Mouse (Mus musculus) adrenal gland, postnatal 10 days (tissue): ENCODE measurements around the gene Foxa1. TPM values are rescaled to one million over a fixed set of nuclear protein-coding genes. Genes with fewer than 3 reads are reported as not detected.

Experiments
- DNase-seq: peaks from one replicate; pipeline ENCODE4 v3.0.0; 2021; ENCODE audit warnings: mixed read lengths
- total RNA-seq, 2 experiments: library from RNA; stranded (reverse); gene quantifications; 2 replicates each; pipeline ENCODE4 v1.2.3; 2021

Gene Foxa1
- total RNA-seq, 2 experiments from 2014 or later = 0.45 to 0.96 TPM

DNA sequence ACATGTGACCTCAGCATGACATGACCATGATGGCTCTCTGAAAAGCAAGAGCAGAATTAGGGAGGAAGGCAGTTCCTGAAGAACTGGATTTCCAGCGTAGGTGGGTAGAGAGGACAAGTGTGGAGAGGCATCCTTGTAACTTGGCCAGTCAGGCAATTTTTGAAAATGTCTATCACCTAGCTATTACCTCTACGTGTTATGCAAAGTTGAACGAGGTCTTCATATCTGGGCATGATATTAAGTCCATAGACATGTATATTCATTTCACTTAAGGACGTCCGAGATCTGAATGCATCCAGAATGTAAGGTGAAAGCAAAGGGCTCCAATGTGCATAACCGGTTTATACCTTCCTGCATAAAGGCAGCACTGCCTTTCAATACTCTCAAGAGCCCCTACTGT is 5.6 kb downstream of the Foxa1 start:
- DNase-seq = no peak

DNA sequence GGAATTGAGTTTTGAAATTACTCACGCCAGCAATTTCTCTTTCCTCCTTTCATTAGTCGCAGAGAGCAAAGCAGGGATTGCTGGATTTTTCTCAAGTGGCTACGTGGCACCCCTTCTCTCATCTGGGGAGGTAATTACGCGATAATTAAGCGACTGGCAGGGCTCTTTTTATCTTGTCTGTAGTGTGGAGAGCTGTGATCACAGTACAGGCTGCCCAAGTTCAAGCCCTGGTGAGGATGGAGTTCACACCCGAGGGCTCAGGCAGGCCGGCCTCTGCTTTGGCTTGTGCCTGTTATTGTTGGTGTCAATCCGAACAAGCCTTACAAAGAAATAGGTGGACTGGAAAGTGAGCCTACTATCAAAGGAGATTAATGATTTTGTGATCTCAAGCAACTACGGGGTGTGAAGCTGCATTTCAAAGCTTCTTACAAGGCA is 7.1 kb downstream of the Foxa1 start:
- no peak for DNase-seq

DNA sequence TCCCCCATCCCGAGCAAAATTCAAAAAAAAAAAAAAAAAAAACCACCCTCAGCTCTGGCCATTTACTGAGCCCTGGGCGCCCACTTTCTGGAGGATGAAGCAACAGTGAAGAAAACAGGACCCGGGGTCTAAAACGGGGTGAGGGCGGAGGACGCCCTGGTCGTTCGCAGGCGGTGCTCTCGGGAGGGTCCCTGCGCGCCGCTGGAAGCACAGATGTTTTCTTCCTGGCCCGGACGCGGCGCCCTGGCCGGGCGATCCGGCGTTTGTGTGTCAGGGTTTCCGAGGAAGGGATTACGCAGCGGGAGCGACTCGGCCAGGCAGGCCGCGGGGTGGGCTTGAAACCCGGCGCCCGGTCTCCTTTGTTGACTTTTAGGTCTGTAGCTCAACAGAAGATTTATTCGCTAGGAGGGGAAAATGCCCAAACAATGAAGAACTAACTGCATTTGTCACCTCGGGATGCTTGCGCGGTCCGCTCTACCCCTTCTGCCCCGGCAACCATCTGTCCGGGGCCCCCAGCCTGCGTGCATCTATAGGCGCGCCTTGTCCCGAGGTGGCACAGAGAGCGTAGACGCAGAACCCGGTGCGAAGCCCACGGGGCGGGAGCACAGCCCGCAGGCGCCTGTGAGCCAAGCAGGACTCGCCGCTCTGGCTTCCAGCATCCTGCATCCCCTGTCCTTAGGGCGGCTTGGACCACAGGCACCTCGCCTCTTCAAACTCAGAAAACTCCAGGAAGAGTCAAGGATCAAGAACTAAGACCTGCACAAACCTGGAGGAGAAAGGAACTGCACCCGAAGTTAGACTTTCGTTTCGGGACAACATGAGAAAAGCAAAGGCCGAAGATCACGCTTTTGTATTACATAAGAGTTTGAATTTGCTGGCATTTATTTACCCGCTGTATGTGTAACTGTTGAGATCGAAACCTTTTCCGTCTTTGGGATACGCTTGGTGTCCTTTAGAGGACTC is 7.8 kb downstream of the Foxa1 start:
- DNase-seq = no peak

DNA sequence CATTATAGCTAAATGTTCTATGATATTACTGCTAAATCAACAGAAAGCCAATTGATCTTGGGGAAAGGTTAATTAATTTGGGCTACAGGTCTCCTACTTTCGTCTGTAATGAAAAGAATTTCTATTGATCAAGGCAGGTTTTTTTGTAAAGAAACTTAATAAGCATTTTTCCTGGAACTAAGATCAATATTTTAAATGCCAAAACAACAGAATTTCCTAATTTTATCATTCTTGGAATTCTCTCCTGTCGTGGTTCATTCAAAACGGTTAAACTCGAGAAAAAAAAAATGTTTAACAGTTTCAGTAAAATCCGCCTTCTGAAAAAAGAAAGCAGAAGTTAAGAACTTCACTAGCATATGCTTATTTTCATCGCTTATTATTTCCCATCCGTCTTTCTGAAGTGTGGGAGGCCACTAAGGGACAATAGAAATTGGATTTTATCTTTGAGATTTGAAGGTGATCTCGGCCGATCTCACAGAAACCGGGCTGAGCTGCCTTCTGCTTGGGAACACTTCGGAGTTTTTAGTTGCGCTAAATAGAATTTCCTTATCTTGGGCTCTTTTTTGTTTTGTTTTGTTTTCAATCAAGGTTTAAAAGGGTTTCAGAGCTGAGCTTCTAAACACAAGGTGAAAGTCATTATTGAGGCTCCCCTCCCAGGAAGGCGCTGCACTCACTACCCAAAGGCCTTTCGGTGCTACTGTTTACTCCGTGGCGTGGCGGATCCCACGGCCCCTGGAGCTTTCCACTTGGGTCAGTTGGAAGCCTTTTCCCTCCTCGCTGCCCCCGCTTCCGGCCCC is 8.7 kb downstream of the Foxa1 start:
- no peak for DNase-seq

DNA sequence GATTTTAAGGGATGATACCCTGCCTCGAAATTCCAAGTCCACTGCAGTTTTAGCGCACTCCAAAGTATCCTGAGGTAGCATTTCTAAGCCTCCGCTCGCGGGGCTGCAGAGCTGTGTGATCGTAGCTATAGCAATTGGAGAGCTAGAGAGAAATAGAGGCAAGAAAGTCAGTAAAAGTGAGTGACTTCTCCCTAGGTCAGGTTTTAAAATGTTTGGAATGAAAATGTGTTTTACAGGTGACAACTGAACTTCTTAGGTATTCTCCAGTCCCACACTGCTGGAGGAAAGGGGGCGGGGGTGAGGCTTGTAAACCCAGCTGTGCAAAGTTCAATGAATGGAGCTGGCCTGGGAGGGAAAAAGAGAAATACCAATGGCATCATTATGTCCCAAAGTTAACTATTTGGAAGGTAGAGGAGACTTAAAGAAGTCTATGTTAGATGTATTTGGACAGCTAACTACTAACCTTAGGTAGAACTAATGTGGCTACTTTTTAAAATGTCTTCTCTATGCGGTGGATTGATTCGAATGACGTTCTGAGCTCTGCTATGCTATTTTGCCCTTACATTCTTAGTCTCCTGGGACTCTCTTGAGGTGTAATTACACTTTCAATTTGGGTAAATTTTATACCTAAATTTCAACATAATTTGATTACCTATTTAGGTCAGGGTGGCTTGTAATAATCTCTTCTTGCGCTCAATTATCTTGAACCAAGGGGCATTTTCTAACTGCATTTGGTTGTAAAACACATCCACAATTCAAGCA is 9.6 kb downstream of the Foxa1 start:
- DNase-seq = no peak

DNA sequence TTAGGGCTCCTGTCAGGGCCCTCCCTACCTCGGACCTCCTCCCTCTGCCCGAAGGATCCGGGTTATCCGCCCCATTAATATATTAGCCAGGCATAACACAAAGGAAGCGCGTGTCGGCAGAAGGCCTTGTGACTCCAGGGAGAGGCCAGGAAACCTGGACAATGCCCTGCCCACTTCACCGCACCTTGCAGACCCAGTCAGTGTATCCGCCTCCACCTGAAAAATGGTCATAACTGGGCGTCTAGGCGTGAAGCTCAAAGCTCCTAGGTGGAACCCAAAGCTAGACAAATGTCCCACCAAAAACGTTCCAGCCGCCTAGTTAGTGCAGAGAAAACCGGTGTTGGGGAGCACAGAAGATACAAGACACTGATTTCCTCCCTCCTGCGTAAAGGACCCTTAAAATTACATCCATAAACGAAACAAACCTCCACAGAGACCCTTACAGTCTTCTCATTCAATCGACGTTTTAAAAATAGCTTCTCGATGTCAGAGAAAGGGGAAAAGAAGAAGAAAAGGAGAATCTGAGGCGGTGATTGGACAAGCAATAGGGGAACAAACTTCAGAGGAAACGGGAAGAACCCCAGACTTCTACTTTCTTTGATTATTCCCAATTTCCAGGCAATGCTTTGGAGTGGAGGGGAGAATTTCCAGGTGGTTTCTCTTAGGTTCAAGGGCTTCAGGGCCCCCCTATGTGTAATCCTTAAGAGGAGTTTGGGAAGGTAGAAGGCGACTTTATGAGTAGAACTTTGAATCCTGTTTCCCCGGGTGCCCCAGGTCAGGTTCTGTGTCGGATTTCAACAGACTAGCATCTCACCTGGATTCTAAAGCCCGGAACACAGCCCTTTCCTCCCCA is 10.4 kb downstream of the Foxa1 start:
- DNase-seq = no peak

DNA sequence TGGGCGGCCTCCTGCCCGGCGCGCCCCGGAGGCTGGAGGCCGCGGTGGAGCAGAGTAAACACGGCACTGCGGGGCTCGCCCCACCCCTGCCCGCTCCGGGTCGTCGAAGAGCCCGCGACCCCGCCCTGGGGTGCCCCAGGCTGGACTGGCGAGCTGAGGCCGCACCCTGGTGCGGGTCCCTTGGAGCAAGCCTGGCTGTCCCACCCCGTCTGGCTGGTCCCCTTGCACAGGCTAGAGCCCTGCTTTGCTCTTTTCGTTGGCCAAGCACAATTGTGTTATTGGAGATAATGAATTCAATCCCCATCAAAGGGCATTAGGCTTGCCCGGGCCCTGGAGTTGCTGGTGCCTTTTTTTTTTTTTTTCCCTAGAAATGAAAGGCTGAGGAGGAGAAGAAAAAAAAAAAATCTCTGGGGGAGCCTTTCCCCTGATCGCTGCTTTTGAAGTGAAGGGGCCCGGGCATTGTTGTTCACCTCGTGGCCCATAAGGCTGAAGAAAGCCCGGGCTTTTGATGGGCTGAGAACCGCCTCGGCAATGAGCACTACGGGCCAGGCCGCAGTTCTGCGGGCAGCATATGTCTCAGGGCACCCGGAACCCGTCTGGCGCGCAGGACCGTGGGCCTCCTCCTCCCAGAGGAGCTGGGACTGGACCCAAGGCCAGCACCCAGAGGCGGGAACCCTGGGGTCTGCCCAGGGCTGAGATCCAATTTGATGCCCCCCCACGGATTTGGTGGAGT is 11.7 kb downstream of the Foxa1 start:
- no peak for DNase-seq

DNA sequence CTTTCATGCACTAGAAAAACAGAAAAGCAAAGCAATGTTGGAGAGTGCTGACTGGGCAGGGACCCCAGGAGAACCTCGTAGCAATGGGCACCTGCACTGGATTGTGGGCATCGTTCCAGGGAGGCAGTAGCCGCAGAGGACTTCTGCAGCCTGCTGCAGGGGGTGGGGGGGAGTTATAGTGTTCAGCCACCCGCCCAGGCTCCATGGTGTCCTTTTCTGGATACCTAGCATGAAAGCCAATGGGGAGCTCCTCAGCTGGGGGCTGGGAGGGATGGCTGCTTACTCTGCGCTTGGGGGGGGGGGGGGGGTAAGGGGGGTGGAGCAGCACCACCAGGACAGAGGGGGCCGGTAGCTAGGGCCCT is 12.2 kb downstream of the Foxa1 start:
- no peak for DNase-seq

DNA sequence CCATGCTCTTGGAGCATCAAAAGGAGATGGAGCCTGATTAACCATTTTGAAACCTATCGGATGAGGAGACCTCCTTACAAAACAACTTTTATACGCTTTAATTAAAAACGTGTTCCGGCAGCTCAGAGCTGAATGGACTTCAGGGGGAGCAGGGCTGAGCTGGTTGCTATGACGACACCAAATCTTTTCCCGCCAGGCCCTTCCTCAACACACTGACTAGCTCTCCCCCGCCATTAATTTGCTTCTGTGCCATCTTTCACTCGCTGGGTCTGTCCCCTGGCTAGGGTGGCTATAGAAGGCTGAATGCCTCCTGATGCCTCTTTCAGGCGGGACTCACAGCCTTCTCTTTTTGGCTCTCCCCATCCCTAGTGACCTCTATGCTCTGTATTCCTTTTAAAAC is 16.2 kb downstream of the Foxa1 start:
- DNase-seq = no peak

DNA sequence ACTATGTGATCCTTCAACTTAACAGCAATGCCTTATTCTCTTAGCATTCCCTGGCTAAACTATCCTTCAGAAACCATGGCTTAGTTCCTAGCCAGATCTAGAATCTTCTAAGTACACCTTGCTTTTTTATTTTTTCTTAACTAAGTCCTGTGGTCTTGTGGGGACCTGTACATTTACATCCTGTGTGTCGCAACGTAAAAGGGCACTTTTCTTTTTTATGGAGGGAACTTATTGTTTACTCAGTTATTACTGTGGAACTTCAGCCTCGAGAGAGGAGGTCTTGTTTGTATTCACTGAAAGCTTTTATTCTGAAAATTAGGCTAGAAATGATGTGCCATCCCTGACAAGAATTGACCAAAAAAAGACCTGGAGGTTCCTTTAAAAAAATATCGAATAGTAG is 18.4 kb downstream of the Foxa1 start:
- no peak for DNase-seq

DNA sequence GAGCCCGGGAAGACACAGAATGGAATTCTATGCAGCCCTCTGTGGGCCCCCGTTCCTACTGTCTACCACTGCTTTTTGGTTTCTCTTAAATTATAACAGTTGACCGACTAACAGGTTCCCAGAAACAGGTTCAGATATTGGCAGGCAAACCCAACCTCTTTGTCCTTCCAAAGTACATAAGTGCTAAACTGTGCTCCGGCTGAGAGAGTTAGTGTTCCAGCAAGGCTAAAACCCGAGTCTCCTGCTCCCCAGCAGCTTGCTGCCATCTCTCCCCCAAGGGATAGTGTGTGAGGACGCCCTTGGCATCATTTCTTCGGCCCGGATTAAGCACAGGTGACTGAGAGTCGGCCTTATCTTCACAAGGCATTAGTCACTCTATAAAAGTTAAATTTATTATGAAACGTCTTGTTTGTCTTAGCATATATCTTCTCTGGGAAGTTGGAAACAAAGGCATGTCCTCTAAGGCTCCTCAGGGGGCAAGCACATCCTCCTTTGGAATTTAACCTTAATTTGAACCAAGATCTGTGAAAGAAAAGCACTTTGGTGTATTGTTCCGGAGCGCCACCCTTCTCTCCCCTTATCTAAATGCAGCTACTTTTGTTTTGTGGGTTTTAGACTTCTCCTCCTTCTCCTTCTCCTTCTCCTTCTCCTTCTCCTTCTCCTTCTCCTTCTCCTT is 30.9 kb downstream of the Foxa1 start:
- DNase-seq = no peak

DNA sequence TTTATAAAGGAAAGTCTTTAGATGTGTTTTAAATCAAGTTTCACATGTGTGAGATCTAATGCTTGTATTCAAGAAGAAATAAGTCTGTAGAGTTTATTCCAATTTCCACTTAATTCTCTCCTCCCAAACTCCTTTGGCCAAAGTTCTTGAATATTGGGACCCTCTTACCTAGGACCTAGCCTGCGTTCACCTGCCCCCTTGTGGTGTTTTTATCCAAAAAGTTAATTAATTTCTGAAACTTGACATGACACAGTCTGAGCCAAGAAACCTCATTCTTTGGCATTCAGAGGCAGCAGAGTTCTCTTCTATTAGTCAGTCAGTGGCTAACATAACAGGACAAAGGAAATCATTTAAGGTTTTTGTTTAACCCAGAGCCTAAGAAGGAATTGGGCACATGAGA is 32.2 kb downstream of the Foxa1 start:
- no peak for DNase-seq

DNA sequence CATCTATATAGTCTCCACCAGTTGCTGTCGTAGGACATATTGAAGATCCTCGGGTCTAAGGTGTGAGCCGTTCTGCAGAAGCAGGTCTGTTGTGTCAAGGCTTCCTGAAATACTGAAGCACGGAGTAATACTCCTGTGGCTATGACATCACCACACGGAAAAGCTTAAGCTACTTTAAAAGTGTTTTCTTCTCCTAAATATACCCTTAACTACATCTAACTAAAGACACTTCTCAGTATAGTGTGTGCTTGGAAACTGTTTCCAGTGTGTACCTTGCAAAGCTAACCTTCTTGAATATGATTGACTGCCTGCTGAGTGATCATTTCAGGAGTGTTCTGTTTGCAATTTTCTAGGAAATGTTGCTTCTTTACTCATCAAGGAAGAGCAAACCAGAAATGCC is 35.2 kb downstream of the Foxa1 start:
- no peak for DNase-seq

DNA sequence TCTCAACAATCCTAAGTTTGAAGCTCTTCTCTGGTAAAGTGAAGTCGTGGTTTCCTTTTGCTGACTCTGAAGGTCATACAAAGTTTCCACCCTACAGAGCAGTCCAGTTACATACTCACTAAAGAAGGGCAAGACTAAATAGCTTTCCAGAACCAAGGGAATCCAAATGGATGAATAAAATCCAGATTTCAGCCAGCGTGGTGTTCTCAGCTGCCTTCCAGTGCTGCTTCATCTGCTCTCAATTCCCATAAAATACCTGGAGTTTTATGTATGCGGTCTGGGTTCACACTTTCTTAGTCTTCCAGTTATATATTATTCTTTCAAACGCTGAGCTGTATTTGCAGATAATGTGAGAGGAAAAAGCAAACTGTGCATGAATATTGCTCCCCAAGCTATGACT is 35.6 kb downstream of the Foxa1 start:
- DNase-seq = no peak

DNA sequence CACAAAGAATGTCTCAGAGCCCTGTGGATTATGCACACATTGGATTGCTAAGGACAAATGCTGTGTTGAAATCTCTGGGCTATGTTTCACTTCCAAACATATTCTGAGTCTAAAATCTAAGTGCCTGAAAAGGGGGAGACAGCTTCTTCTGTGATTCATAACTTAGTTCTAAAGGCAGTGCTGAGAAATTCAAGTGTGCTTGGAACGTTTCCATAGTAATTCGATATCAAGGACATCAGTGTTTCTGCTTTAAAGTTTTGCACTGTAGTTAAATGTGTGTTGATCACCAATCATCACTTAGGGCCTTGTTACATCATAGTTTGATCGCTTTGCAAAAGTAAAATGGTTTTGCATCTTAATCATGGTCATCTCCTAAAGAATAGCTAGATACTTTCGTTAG is 37.0 kb downstream of the Foxa1 start:
- no peak for DNase-seq

DNA sequence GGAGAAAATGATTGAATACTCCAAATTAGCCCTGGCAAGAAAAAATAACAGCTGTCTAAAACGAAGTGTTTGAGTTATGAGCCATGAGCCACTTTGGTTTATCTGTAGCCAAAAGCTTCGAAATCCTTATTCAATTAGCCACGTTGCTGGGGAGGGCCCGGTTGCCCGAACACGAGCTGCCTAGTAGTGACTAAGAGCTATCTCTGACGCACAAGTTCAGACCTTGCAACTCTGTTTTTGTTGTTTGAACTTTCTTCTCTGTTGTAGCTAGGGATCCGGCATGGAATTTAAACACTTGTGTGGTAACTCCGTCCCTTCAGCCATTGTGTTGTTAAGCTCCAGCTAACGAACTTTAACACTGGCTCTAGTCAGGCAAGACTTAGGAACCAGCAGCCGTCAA is 37.8 kb downstream of the Foxa1 start:
- no peak for DNase-seq

DNA sequence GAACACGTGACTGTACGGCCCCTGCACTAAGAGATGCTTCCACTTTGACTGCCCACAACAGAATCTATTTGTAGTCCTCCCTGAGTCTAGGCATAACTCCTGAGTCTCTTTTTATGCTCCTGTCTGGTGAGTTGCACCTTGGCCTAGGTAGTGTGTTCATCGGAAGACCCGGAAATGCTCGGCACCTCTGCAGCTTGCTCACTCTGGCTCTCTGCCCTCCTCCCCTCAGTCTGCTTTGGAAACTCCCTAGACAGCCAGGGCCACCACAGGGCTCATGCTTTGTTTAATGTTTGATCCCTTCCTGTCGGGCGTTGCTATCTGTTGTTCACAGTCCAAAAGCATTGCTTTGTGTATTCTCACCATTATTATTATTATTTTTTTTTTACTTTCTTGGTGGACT is 41.4 kb downstream of the Foxa1 start:
- no peak for DNase-seq

DNA sequence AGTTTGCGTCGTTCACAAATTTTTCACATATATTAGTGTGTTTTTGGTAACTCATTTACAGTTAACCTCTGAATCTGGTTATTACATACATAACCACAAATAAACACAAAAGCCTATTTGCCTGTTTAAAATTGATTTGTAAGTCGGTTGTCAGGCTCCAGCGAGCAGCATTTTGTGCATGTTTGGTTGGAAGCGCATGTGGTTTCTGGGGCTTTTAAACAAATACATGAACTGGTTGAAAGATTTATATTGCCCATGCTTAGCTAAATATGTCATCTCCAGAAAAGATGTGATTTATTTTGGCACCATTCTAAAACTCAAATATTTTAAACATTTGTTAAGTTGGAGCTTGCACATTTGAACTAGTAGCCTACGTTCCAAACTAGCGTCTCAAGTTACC is 46.5 kb downstream of the Foxa1 start:
- DNase-seq = no peak

DNA sequence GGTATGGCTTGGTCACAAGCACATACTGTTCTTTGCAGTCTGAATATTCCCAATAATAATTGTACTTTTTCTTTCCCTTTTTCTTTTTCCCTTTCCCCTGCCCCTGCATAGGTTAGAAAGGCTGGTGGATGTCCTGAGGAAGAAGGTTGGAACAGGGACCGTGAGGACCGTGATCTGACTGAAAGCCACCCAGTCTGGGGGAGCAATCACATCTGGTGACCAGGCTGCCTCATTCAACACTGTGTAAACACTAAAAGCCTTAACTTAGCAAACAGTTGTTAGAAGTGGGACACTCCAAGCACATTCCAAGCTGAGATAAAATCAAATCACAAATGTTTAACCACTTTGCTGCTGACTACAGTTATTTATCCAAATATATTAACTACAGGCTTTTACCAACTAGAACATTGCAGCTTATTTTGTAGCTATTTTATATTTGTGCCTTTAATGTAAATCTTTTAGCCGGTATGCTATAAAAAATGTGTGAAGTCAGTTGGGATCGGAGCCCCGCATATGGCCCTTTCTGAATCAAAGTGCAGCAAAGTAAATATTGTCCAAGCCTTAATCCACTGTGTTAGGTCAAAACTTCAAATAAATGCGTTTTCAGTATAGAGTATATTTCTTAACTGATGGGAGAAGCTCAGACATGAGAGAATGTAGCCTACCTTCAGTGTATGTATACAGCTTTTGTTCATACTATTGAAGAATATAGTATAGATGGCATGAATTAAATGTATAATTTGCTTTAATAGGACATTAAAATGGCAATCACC is 50.2 kb downstream of the Foxa1 start:
- DNase-seq = no peak
